Mouse (Mus musculus) embryonic facial prominence, embryonic 11.5 days (tissue): ENCODE measurements at regions not wholly inside any gene's neighbourhood (a gene's known extent, or its start where the extent isn't known, plus 50 kb on each side); places are given as distances from the start of the nearest gene placed in this dataset.
"Not testable (repeated sequence)": the region's sequence is repeated elsewhere in the genome, so short reads cannot be mapped to it uniquely, and the experiment has no call there.

Experiments
- ATAC-seq: fragments of 200-750 bp; cut with Nextera tagmentation; replicated peaks from 2 replicates; pipeline ENCODE4 v1.8.0; 2017; ENCODE audit warnings: low read depth; ENCODE audit not compliant: insufficient number of reproducible peaks, low FRiP score, low TSS enrichment
- DNase-seq: peaks from one replicate; pipeline ENCODE4 v3.0.0-alpha.2; 2015; ENCODE audit warnings: low spot score
- H3K27ac ChIP-seq: fragments of 300-500 bp; sonication (generic); replicated peaks from 2 replicates; pipeline ENCODE4 v1.5.1; 2014; ENCODE audit warnings: mild to moderate bottlenecking, low read depth, low read length, control low read depth
- H3K27me3 ChIP-seq: fragments of 300-500 bp; sonication (generic); 2 replicates; pipeline ENCODE4 v1.6.1; 2014; ENCODE audit warnings: mild to moderate bottlenecking, low read length, moderate library complexity, mixed read lengths; ENCODE audit not compliant: control insufficient read depth, insufficient read depth
- H3K36me3 ChIP-seq: fragments of 300-500 bp; sonication (generic); replicated peaks from 2 replicates; pipeline ENCODE4 v1.6.1; 2014; ENCODE audit warnings: low read depth, mild to moderate bottlenecking, low read length, moderate library complexity, mixed read lengths; ENCODE audit not compliant: control insufficient read depth, insufficient read depth
- H3K4me1 ChIP-seq: fragments of 300-500 bp; sonication (generic); 2 replicates; pipeline ENCODE4 v1.6.1; 2014; ENCODE audit warnings: low read length, mixed read lengths; ENCODE audit not compliant: control insufficient read depth, insufficient read depth
- H3K4me2 ChIP-seq: fragments of 300-500 bp; sonication (generic); 2 replicates; pipeline ENCODE4 v1.6.1; 2014; ENCODE audit warnings: low read depth, mild to moderate bottlenecking, control low read depth, low read length, moderate library complexity
- H3K4me3 ChIP-seq: fragments of 300-500 bp; sonication (generic); 2 replicates; pipeline ENCODE4 v1.5.1; 2014; ENCODE audit warnings: low read depth, low read length, control low read depth
- H3K9ac ChIP-seq: fragments of 300-500 bp; sonication (generic); replicated peaks from 2 replicates; pipeline ENCODE4 v1.6.1; 2014; ENCODE audit warnings: mild to moderate bottlenecking, control low read depth, low read length
- H3K9me3 ChIP-seq: fragments of 300-500 bp; sonication (generic); replicated peaks from 2 replicates; pipeline ENCODE4 v1.6.1; 2016; ENCODE audit warnings: mild to moderate bottlenecking, low read length, inconsistent platforms, mixed read lengths; ENCODE audit not compliant: control insufficient read depth
- WGBS: fragments of 180-500 bp; shearing (Covaris S2); extraction: QIAGEN DNeasy Blood & Tissue Kit; methylation state at CpG from one replicate; pipeline ENCODE4 v1.1.7; 2014; 5-methylcytosine and 5-hydroxymethylcytosine counted together

GRCm38 (mm10) chr7:111877591-111877990, 97.8 kb upstream of the Galnt18 start:
- DNase-seq: no peak

GRCm38 (mm10) chr7:111875949-111876348, 96.2 kb upstream of the Galnt18 start:
- DNase-seq: no peak
- no peak for ATAC-seq
- no peaks in the 10 kb centered on the region for H3K4me1 ChIP-seq
- H3K9ac ChIP-seq: no peak overlapping the region
- no peaks in the 10 kb centered on the region for H3K27me3 ChIP-seq
- H3K27ac ChIP-seq: no peak overlapping the region
- no peaks in the 10 kb centered on the region for H3K9me3 ChIP-seq
- no peak overlapping the region for H3K4me3 ChIP-seq
- H3K36me3 ChIP-seq: no peaks in the 10 kb centered on the region
- WGBS: 87% methylated on average over 1 of the region's 1 CpGs
- H3K4me2 ChIP-seq: no peak overlapping the region

More at GRCm38 (mm10) chr7:111877591-111877990, 97.8 kb upstream of the Galnt18 start:
- Histone ChIP-seq H3K4me1 (no peaks in the 10 kb centered on the region), H3K9ac (no peak overlapping the region), H3K4me3 (no peak overlapping the region), H3K9me3 (no peaks in the 10 kb centered on the region), H3K27me3 (no peaks in the 10 kb centered on the region), H3K4me2 (no peak overlapping the region), H3K36me3 (no peaks in the 10 kb centered on the region), H3K27ac (no peak overlapping the region)
- ATAC-seq: no peak
- 90% methylated on average over 1 of the region's 1 CpGs for WGBS

- no peak overlapping the region for H3K4me3 ChIP-seq
- ATAC-seq (no peak), DNase-seq (no peak)
- H3K4me1 ChIP-seq: no peaks in the 10 kb centered on the region
- no peak overlapping the region for H3K27ac ChIP-seq
- no peaks in the 10 kb centered on the region for H3K9me3 ChIP-seq
- no peaks in the 10 kb centered on the region for H3K36me3 ChIP-seq
- WGBS: 90% methylated on average over 6 of the region's 6 CpGs
- no peak overlapping the region for H3K9ac ChIP-seq
- no peak overlapping the region for H3K4me2 ChIP-seq
- no peaks in the 10 kb centered on the region for H3K27me3 ChIP-seq
These were observed 89.6 kb upstream of the Galnt18 start for GRCm38 (mm10) chr7:111869337-111869736.

GRCm38 (mm10) chr7:111863035-111863434, 83.3 kb upstream of the Galnt18 start:
- no peak overlapping the region for H3K9ac ChIP-seq
- H3K4me1 ChIP-seq: no peaks in the 10 kb centered on the region
- WGBS: 60% methylated on average over 8 of the region's 8 CpGs
- DNase-seq: no peak
- no peak for ATAC-seq
- no peaks in the 10 kb centered on the region for H3K27me3 ChIP-seq
- no peak overlapping the region for H3K4me2 ChIP-seq
- no peaks in the 10 kb centered on the region for H3K36me3 ChIP-seq
- H3K27ac ChIP-seq: no peak overlapping the region
- no peaks in the 10 kb centered on the region for H3K9me3 ChIP-seq
- no peak overlapping the region for H3K4me3 ChIP-seq

DNA sequence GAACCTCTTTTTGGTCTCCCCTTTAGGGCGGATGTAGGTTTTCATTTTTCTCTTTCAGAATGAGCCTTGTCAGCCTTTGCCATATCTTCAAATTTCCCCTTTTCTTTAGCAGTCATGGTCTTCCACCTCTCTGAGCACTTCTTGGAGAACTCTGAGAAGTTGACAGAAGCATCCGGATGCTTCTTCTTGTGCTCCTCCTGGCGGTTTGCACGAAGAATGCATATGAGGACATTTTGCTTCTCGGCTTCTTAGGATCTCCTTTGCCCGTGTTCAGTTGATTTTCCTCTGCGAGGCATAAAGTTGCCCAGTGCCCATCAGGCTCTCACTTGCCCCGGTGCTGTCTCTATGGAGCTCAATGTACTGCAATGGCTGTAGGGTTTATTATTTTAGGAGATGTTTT, 78.5 kb upstream of the Galnt18 start:
- H3K36me3 ChIP-seq, H3K4me1 ChIP-seq, DNase-seq, H3K4me3 ChIP-seq, H3K27ac ChIP-seq, H3K9ac ChIP-seq, H3K27me3 ChIP-seq, H3K4me2 ChIP-seq, H3K9me3 ChIP-seq, ATAC-seq: not testable (repeated sequence)
- WGBS: 88% methylated on average over 8 of the region's 8 CpGs

DNA sequence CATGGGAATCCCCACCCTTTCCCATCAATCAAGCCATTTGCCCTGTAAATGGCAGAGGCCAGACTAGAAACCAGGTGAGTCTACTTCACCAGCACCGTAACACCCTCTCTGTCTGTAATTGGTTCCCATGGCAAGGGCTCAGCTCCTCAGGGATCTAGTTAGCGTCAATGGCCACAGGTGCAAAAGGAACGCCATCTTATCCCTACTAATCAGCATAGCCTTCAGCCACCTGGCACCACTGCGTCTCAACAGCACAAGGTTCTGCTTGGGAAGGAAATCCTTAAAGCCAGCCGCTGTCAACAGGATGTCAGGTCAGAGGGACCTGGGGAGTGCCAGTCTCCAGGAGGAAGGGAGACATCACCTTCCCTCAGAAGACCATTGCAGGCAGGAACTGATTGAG, 77.2 kb upstream of the Galnt18 start:
- Histone ChIP-seq H3K36me3 (no peaks in the 10 kb centered on the region), H3K9ac (no peak overlapping the region), H3K4me1 (no peaks in the 10 kb centered on the region), H3K27me3 (no peaks in the 10 kb centered on the region), H3K4me3 (no peak overlapping the region), H3K9me3 (no peaks in the 10 kb centered on the region), H3K27ac (no peak overlapping the region), H3K4me2 (no peak overlapping the region)
- ATAC-seq: no peak
- DNase-seq: no peak
- WGBS: 67% methylated on average over 5 of the region's 5 CpGs

DNA sequence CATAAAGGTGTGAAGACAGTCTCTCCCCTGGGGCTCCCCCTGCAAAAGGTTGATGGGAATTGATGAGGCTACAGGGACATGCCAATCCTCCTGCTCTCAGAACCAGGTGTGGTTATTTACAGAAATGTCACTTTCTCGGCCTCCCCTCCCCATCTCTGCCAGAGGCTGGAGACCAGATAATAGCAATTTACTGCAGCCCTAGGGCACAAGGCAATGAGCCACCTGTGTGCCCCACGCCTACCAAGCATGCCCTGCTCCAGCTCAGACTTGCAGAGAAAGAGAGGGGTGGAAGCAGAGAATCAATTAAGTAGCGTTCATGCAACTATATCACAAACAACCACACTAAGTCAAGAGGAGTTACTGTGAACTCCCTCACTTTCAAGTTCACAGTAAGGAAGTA, 75.5 kb upstream of the Galnt18 start:
- WGBS: 76% methylated on average over 3 of the region's 3 CpGs
- Histone ChIP-seq H3K9ac (no peak overlapping the region), H3K27me3 (no peaks in the 10 kb centered on the region), H3K4me1 (no peaks in the 10 kb centered on the region), H3K4me2 (no peak overlapping the region), H3K27ac (no peak overlapping the region), H3K36me3 (no peaks in the 10 kb centered on the region), H3K4me3 (no peak overlapping the region), H3K9me3 (no peaks in the 10 kb centered on the region)
- DNase-seq (no peak), ATAC-seq (no peak)

GRCm38 (mm10) chr7:111846417-111846816, 66.6 kb upstream of the Galnt18 start:
- Histone ChIP-seq H3K4me1 (no peaks in the 10 kb centered on the region), H3K9me3 (no peaks in the 10 kb centered on the region), H3K4me2 (no peak overlapping the region), H3K36me3 (no peaks in the 10 kb centered on the region), H3K9ac (no peak overlapping the region), H3K27ac (no peak overlapping the region), H3K4me3 (no peak overlapping the region), H3K27me3 (no peaks in the 10 kb centered on the region)
- ATAC-seq (no peak), DNase-seq (no peak)
- 31% methylated on average over 1 of the region's 1 CpGs for WGBS
